Mouse (Mus musculus): ENCODE measurements around the gene Sprr2f. TPM values are rescaled to one million over a fixed set of nuclear protein-coding genes. Genes with fewer than 3 reads are reported as not detected.

The Sprr2f gene
- total RNA-seq (2012; rRNA removed) (not detected in 2 replicates), total RNA-seq (2014; rRNA removed) (not detected in 2 replicates), polyA plus RNA-seq (2012; ENCODE audit: insufficient read length, low read depth) (not detected in 2 replicates)

- Histone ChIP-seq H3K4me2 (ENCODE audit: insufficient read depth, low read depth, poor library complexity, severe bottlenecking) (no peak within 1 kb of the TSS), H3K4me1 (ENCODE audit: control insufficient read depth in 1 of 2, insufficient read depth in 2 of 2) (no peaks in the 10 kb centered on the region), H3K9ac (ENCODE audit: insufficient read depth, low read depth) (no peak within 1 kb of the TSS), H3K27me3 (replicated peaks) (no peaks in the 10 kb centered on the region), H3K27ac (ENCODE audit: insufficient read depth, low read depth) (no peak within 1 kb of the TSS), H3K4me3 (replicated peaks in 1 of 3; ENCODE audit: low read depth in 2 of 3, low read length in 2 of 3, poor library complexity in 1 of 3) (no peak within 1 kb of the TSS), H3K79me2 (replicated peaks; ENCODE audit: control insufficient read depth, extremely low read depth, insufficient read depth, poor library complexity, severe bottlenecking) (no peaks in the 10 kb centered on the region), H3K36me3 (replicated peaks in 1 of 2; ENCODE audit: control insufficient read depth in 1 of 2, insufficient read depth in 1 of 2, low read length in 1 of 2) (no peaks in the 10 kb centered on the region), H3K9me3 (replicated peaks; ENCODE audit: low read length) (peaks cover 28% of the 10 kb centered on the region)
- dilution Hi-C loops (cut with MboI; ENCODE audit: extremely low pct_ligation_motif_present, extremely low pct_unique_long_range_greater_than_20kb, low sequenced_read_pairs): no loop called here
- in situ Hi-C loops (cut with MboI; ENCODE audit: low pct_ligation_motif_present, low pct_unique_long_range_greater_than_20kb, low sequenced_read_pairs): no loop called here
- TF ChIP-seq USF2 (conservative IDR thresholded peaks at IDR 0.05; ENCODE audit: low read depth, low read length): no peak
- no peak for TF ChIP-seq SIN3A (IDR thresholded peaks at IDR 0.05; ENCODE audit: low read length)
- no peak for TF ChIP-seq EP300 (IDR thresholded peaks at IDR 0.05; ENCODE audit: low read length)
- no peak for TF ChIP-seq GABPA (IDR thresholded peaks at IDR 0.05; ENCODE audit: insufficient replicate concordance, low read depth, low read length)
- no peak for TF ChIP-seq SMC3 (IDR thresholded peaks at IDR 0.05; ENCODE audit: low read depth, low read length)
- TF ChIP-seq MAZ (IDR thresholded peaks at IDR 0.05; ENCODE audit: low read depth, low read length): no peak
- TF ChIP-seq MYC (IDR thresholded peaks at IDR 0.05; ENCODE audit: low read depth, low read length): no peak
- no peak for TF ChIP-seq MEF2A (IDR thresholded peaks at IDR 0.05; ENCODE audit: borderline replicate concordance, low read depth, low read length)
- TF ChIP-seq JUND (conservative IDR thresholded peaks at IDR 0.05; ENCODE audit: low read depth, low read length): no peak
- no peak for TF ChIP-seq MAFK (IDR thresholded peaks at IDR 0.05; ENCODE audit: insufficient replicate concordance, low read length)
- TF ChIP-seq ELF1 (IDR thresholded peaks at IDR 0.05; ENCODE audit: low read depth, low read length): no peak
- TF ChIP-seq JUN (IDR thresholded peaks at IDR 0.05; ENCODE audit: insufficient read depth, low read depth, low read length): no peak
- TF ChIP-seq ZKSCAN1 (IDR thresholded peaks at IDR 0.05; ENCODE audit: borderline replicate concordance, low read depth, low read length): no peak
- TF ChIP-seq NRF1 (IDR thresholded peaks at IDR 0.05; ENCODE audit: low read depth, low read length): no peak
- TF ChIP-seq MAX (IDR thresholded peaks at IDR 0.05; ENCODE audit: low read length): no peak
- no peak for TF ChIP-seq E2F4 (IDR thresholded peaks at IDR 0.05; ENCODE audit: insufficient replicate concordance, low read depth, low read length)
- no peak for TF ChIP-seq KAT2A (IDR thresholded peaks at IDR 0.05; ENCODE audit: insufficient replicate concordance, low read length)
- no peak for DNase-seq (ENCODE audit: extremely low read depth)
Measured at GRCm38 (mm10) chr3:92364887-92365286, at the start of gene Sprr2f. Gene Sprr2f, plus strand, starts transcription at chr3:92365187.

DNA sequence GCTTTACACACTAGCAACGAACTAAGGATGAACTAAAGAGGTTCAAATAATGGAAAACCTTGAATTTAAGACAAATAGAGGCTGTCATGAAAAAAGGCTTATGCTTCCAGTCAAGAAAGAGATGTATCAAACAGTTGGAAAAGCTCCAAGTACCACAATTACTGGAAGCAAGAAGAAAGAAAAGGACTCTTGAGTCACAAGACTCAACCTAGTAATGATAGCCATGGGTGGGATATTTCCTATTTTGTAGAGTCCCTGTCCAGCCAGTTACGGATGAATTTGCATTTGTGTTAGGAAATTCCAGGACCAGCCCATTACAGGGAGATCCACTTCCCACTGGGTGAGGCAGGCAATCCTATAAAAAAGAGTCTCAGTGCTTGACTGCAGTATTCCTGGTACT is 48.7 kb upstream of the Sprr2f start, which contains the start of gene Sprr2b:
TSS of gene Sprr2b (plus strand) at position 301 of the 400 bp plus-strand sequence.
- dilution Hi-C loops (cut with MboI; ENCODE audit: extremely low pct_ligation_motif_present, extremely low pct_unique_long_range_greater_than_20kb, low sequenced_read_pairs) (no loop called here), in situ Hi-C loops (cut with MboI; ENCODE audit: low pct_ligation_motif_present, low pct_unique_long_range_greater_than_20kb, low sequenced_read_pairs) (no loop called here)
- H3K4me3 ChIP-seq (replicated peaks in 1 of 3; ENCODE audit: low read depth in 2 of 3, low read length in 2 of 3, poor library complexity in 1 of 3): no peak within 1 kb of the TSS

More for the DNA sequence above, 48.7 kb upstream of the Sprr2f start, which contains the start of gene Sprr2b:
- no peak within 1 kb of the TSS for H3K27ac ChIP-seq (ENCODE audit: insufficient read depth, low read depth)
- H3K79me2 ChIP-seq (replicated peaks; ENCODE audit: control insufficient read depth, extremely low read depth, insufficient read depth, poor library complexity, severe bottlenecking): no peaks in the 10 kb centered on the region
- H3K36me3 ChIP-seq (replicated peaks in 1 of 2; ENCODE audit: control insufficient read depth in 1 of 2, insufficient read depth in 1 of 2, low read length in 1 of 2): no peaks in the 10 kb centered on the region
- H3K9ac ChIP-seq (ENCODE audit: insufficient read depth, low read depth): no peak within 1 kb of the TSS
- H3K9me3 ChIP-seq (replicated peaks; ENCODE audit: low read length): peaks cover 18% of the 10 kb centered on the region
- no peak within 1 kb of the TSS for H3K4me2 ChIP-seq (ENCODE audit: insufficient read depth, low read depth, poor library complexity, severe bottlenecking)
- H3K27me3 ChIP-seq (replicated peaks): no peaks in the 10 kb centered on the region
- DNase-seq (ENCODE audit: extremely low read depth): no peak
- TF ChIP-seq ZNF384 (IDR thresholded peaks at IDR 0.05; ENCODE audit: low read depth, low read length) (no peak), CHD2 (IDR thresholded peaks at IDR 0.05; ENCODE audit: low read length) (no peak), POLR2AphosphoS2 (IDR thresholded peaks at IDR 0.05; ENCODE audit: low read depth, low read length) (no peak), MXI1 (IDR thresholded peaks at IDR 0.05; ENCODE audit: low read depth, low read length) (no peak), POLR2A (IDR thresholded peaks at IDR 0.05; ENCODE audit: low read depth, low read length) (no peak), ELF1 (IDR thresholded peaks at IDR 0.05; ENCODE audit: low read depth, low read length) (no peak), ETS1 (conservative IDR thresholded peaks at IDR 0.05; ENCODE audit: low read depth, low read length) (no peak), MAX (IDR thresholded peaks at IDR 0.05; ENCODE audit: low read length) (no peak), TBP (conservative IDR thresholded peaks at IDR 0.05; ENCODE audit: low read depth, low read length) (no peak), JUND (conservative IDR thresholded peaks at IDR 0.05; ENCODE audit: low read depth, low read length) (no peak), USF2 (conservative IDR thresholded peaks at IDR 0.05; ENCODE audit: low read depth, low read length) (no peak), ZC3H11A (IDR thresholded peaks at IDR 0.05; ENCODE audit: low read depth, low read length) (no peak), MAFK (IDR thresholded peaks at IDR 0.05; ENCODE audit: insufficient replicate concordance, low read length) (no peak), BHLHE40 (IDR thresholded peaks at IDR 0.05; ENCODE audit: low read depth, low read length) (no peak), SIN3A (IDR thresholded peaks at IDR 0.05; ENCODE audit: low read length) (no peak), EP300 (IDR thresholded peaks at IDR 0.05; ENCODE audit: low read length) (no peak)
- no peaks in the 10 kb centered on the region for H3K4me1 ChIP-seq (ENCODE audit: control insufficient read depth in 1 of 2, insufficient read depth in 2 of 2)
